Mouse (Mus musculus): ENCODE measurements around the gene Ccng2.

- TF ChIP-seq CTCF (IDR thresholded peaks at IDR 0.05; ENCODE audit: low read depth) (no peak), EP300 (IDR thresholded peaks at IDR 0.05; ENCODE audit: low read depth) (no peak)
Observed at GRCm38 (mm10) chr5:93255759-93256265, 11.2 kb upstream of the Ccng2 start.

Measured in liver, embryonic 14.5 days (tissue).